Mouse (Mus musculus) adrenal gland, postnatal 4 days (tissue): ENCODE data around the gene Gm8232. TPM values are rescaled to one million over a fixed set of nuclear protein-coding genes. Genes with fewer than 3 reads are reported as not detected.
"Not testable (repeated sequence)": the region's sequence is repeated elsewhere in the genome, so short reads cannot be mapped to it uniquely, and the experiment has no call there.

Experiments used
- DNase-seq, 2 experiments: peaks; one replicate each; pipeline ENCODE4 v3.0.0; 2021 to 2022; ENCODE audit warnings: low spot score in 2 of 2, mixed read lengths in 2 of 2
- long read RNA-seq, 2 experiments: library from polyadenylated mRNA; stranded (forward); transcript quantifications; one replicate each; pipeline ENCODE4 v2.0.0; 2021
- total RNA-seq, 2 experiments: library from RNA; stranded (reverse); gene quantifications; 2 replicates each; pipeline ENCODE4 v1.2.3; 2021

Gm8232 gene
- total RNA-seq = not detected
- long read RNA-seq, experiment 1 = 0 reads
- long read RNA-seq, experiment 2 = 0 reads

GRCm38 (mm10) chr14:44433335-44433734 is at the start of gene Gm8232:
TSS of gene Gm8232 (plus strand) at chr14:44433635.
- DNase-seq = not testable (repeated sequence)

- DNase-seq = not testable (repeated sequence)
Measured at GRCm38 (mm10) chr14:44384233-44384632, 49.2 kb upstream of the Gm8232 start.

- not testable (repeated sequence) for DNase-seq
Measured at GRCm38 (mm10) chr14:44410588-44410987, 22.8 kb upstream of the Gm8232 start, which contains the start of gene Gm3371. TSS of gene Gm3371 (minus strand) at chr14:44410688.

Other genes starting within 250 kb of the Gm8232 start
- not detected for gene Gm8212, start 236.0 kb upstream of the Gm8232 start, total RNA-seq
- not detected for gene 4930503E14Rik, start 220.4 kb upstream of the Gm8232 start, total RNA-seq
- not detected for gene Gm8220, start 148.1 kb upstream of the Gm8232 start, total RNA-seq
- gene Gm5930, start 95.1 kb upstream of the Gm8232 start, total RNA-seq = not detected
- not detected for gene Gm8229, start 68.3 kb upstream of the Gm8232 start, total RNA-seq
- not detected for gene Gm3371, start 22.9 kb upstream of the Gm8232 start, total RNA-seq
- gene BC061237, start 58.8 kb downstream of the Gm8232 start, total RNA-seq = not detected
- gene Gm17093, start 84.6 kb downstream of the Gm8232 start, total RNA-seq = not detected
- not detected for gene Gm8247, start 149.5 kb downstream of the Gm8232 start, total RNA-seq
- not detected for gene Gm5624, start 194.3 kb downstream of the Gm8232 start, total RNA-seq